Mouse (Mus musculus) NIH3T3 (cell line): ENCODE data around the gene Zbtb37.

Source experiments
- DNase-seq: peaks from one replicate; pipeline ENCODE4 v3.0.0-alpha.2; 2012; ENCODE audit warnings: low read depth

Zbtb37 gene

GRCm38 (mm10) chr1:161034435-161035280 is at the start of gene Zbtb37:
Zbtb37 (minus strand) TSS chr1:161034849.
- peak; percentile 100 for DNase-seq

GRCm38 (mm10) chr1:161077243-161077642 is 42.6 kb upstream of the Zbtb37 start:
- DNase-seq: no peak

- DNase-seq: no peak
Measured at GRCm38 (mm10) chr1:161076238-161076637, 41.6 kb upstream of the Zbtb37 start.

GRCm38 (mm10) chr1:161071272-161071620 is 36.6 kb upstream of the Zbtb37 start:
- no peak for DNase-seq

- peak; percentile 98 for DNase-seq
Measured at GRCm38 (mm10) chr1:161070352-161071271, 36.0 kb upstream of the Zbtb37 start, which contains the start of the genes Dars2 and Cenpl. Dars2 (minus strand) TSS chr1:161070658. Cenpl (plus strand) TSS chr1:161070713.

- DNase-seq: no peak
Measured at GRCm38 (mm10) chr1:161063351-161063750, 28.7 kb upstream of the Zbtb37 start.

- DNase-seq: no peak
Measured at GRCm38 (mm10) chr1:161057164-161057563, 22.5 kb upstream of the Zbtb37 start.

GRCm38 (mm10) chr1:161046972-161047371 is 12.3 kb upstream of the Zbtb37 start:
- DNase-seq: no peak

GRCm38 (mm10) chr1:161041261-161042020 is 6.8 kb upstream of the Zbtb37 start:
- no peak for DNase-seq

- DNase-seq: peak; percentile 6
Measured at GRCm38 (mm10) chr1:161040855-161041254, 6.2 kb upstream of the Zbtb37 start.

- peak; percentile 24 for DNase-seq
Measured at GRCm38 (mm10) chr1:161040426-161040770, 5.7 kb upstream of the Zbtb37 start.

- peak; percentile 74 for DNase-seq
Measured at GRCm38 (mm10) chr1:161039741-161040425, 5.2 kb upstream of the Zbtb37 start.

GRCm38 (mm10) chr1:161038968-161039721 is 4.5 kb upstream of the Zbtb37 start:
- no peak for DNase-seq

GRCm38 (mm10) chr1:161038004-161038403 is 3.4 kb upstream of the Zbtb37 start:
- no peak for DNase-seq

- DNase-seq: peak; percentile 22
Measured at GRCm38 (mm10) chr1:161037599-161037998, 3.0 kb upstream of the Zbtb37 start.

- DNase-seq: peak; percentile 15
Measured at GRCm38 (mm10) chr1:161037026-161037425, 2.4 kb upstream of the Zbtb37 start.

GRCm38 (mm10) chr1:161036411-161036841 is 1.8 kb upstream of the Zbtb37 start:
- DNase-seq: peak; percentile 60

GRCm38 (mm10) chr1:161035786-161036404 is 1.2 kb upstream of the Zbtb37 start:
- DNase-seq: no peak

- peak; percentile 78 for DNase-seq
Measured at GRCm38 (mm10) chr1:161035281-161035785, 684 bp upstream of the Zbtb37 start.

GRCm38 (mm10) chr1:161033856-161034434 is 704 bp downstream of the Zbtb37 start:
- DNase-seq: no peak
